Mouse (Mus musculus) telencephalon, adult 2 months (tissue): ENCODE measurements around the gene Gm49373.
A peak's percentile ranks its signal among the peaks of the same experiment; 100 is the strongest.
"Not testable (repeated sequence)": the region's sequence is repeated elsewhere in the genome, so short reads cannot be mapped to it uniquely, and the experiment has no call there.

Experiments used
- DNase-seq: peaks from one replicate; pipeline ENCODE4 v3.0.0-alpha.2; 2011; ENCODE audit warnings: low read depth, low spot score

Gene Gm49373

DNA sequence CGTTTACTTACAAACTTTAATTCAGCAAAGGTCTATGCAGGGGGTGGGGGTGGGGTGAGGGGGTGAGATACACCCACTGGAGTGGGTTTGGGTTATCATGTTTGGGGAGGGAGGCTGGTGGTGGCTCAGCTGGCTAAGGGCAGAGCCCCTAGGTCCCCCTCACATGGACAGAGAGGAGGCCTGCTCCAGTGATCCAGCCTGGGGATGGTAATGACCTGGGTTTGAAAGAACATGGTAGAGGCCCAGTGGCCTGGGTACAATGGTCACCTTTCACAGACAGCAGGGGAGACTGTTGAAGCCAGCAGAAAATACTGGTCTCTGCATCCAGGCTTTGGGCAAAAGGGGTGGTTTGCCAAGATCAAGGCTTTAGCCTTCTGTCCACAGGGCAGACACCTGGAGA, 1.3 kb upstream of the Gm49373 start:
- no peak for DNase-seq

- no peak for DNase-seq
These were observed 255 bp downstream of the Gm49373 start for GRCm38 (mm10) chr9:21072641-21073040.

DNA sequence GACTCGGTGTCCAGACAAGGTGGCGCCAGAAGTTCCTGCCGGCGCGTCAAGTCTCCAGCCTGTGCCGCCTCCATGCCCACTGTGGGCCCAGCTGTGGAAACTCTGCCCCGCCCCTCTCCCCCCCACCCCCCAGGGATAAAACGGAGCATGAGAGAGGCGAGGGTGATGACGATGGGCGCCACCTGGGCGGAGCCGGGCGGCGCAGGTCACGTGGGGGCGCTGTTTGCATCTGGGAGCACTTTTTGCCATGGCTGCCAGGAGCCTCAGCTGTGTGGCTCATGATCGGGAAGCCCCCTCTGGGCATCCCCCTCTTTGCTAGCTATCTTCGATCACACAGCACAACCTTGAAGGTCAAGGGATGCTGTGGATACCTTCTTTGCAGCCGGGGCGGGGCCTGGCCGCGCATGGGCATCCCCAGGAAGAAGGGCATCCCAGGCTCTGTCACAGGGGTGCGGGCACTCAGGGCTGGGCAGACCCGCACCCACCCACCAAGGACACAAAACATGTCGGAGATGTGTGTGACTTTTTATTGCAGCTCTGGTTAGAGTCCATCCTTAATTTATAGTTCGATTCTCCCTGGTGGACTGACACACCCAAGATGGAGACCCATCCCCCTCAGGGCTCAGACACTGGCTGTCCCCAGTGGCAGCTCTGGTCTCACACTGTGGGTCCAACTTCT, 5.8 kb downstream of the Gm49373 start, which contains the start of gene Zglp1:
Zglp1 (minus strand) TSS at position 88 of the 679 bp plus-strand sequence.
- DNase-seq, result no peak

- peak; percentile 92 for DNase-seq
These were observed 10.0 kb downstream of the Gm49373 start for GRCm38 (mm10) chr9:21062928-21063327.

GRCm38 (mm10) chr9:21051578-21051977, 21.3 kb downstream of the Gm49373 start:
- no peak for DNase-seq

- DNase-seq, result no peak
These were observed 27.7 kb downstream of the Gm49373 start for GRCm38 (mm10) chr9:21045235-21045634.

DNA sequence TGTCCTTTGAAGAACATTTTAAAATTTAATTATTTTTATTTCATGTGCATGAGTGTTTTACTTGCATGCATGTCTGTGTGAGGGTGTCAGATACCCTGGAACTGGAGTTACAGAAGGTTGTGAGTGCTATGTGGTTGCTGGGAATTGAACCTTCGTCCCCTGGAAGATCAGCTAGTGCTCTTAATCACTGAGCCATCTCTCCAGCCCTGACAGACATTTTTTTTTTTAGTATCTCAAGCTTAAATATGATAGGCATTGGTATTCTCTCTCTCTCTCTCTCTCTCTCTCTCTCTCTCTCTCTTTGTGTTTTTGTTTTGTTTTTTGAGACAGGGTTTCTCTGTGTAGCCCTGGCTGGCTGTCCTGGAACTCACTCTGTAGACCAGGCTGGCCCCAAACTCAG, 28.1 kb downstream of the Gm49373 start:
- not testable (repeated sequence) for DNase-seq

DNA sequence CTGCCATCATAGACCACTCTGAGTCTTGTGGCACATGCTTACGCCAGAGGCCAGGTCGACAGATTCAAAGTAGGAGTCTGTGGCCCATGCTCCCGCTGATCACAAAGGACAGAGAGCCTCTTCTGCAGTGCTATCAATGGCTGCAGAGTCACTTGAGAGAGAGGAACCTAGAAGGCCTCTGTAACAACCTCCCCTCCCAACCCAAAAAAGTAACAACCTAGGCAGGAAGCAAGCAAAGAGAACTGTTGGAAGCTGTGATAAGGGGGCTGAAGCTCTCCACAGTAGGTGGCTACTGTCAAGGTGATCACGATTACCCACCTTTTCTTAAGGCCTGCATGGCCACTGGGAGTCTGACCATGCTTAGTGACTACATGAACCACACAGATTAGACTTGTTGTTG, 29.3 kb downstream of the Gm49373 start:
- DNase-seq, result no peak

GRCm38 (mm10) chr9:21041308-21041707, 31.6 kb downstream of the Gm49373 start:
- DNase-seq, result peak; percentile 95

GRCm38 (mm10) chr9:21039779-21040178, 33.1 kb downstream of the Gm49373 start:
- no peak for DNase-seq

GRCm38 (mm10) chr9:21037481-21037891, 35.4 kb downstream of the Gm49373 start:
- DNase-seq, result no peak

- DNase-seq, result no peak
These were observed 36.2 kb downstream of the Gm49373 start for GRCm38 (mm10) chr9:21036666-21037065.

GRCm38 (mm10) chr9:21036161-21036560, 36.7 kb downstream of the Gm49373 start:
- no peak for DNase-seq

- DNase-seq, result no peak
These were observed 37.3 kb downstream of the Gm49373 start for GRCm38 (mm10) chr9:21035586-21035985.

- DNase-seq, result no peak
These were observed 38.3 kb downstream of the Gm49373 start for GRCm38 (mm10) chr9:21034481-21035085.

- no peak for DNase-seq
These were observed 39.8 kb downstream of the Gm49373 start for GRCm38 (mm10) chr9:21033136-21033535.

DNA sequence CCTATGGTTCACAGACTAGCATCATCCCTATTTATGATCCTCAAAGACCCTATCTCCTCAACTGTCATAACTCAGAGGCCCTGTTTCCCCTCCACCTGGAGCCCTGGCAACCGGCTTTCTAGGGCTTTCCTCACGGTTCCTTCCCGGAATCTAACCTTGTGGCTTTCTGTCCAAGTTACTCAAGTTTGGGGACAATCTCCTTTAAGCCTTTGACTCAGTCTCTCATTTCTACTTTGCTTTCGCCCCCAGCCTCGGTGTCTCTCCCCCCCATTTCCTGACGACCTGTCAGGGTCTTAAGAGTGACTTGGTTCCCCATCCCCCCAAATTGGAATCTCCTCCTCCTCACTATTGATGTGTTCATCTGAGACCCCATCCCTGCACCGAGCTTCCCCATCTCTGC, 40.4 kb downstream of the Gm49373 start:
- DNase-seq, result no peak

- DNase-seq, result peak; percentile 90
These were observed 41.0 kb downstream of the Gm49373 start, which contains the start of gene Icam5 for GRCm38 (mm10) chr9:21031896-21032351. TSS of gene Icam5 (plus strand) at chr9:21032073.

GRCm38 (mm10) chr9:21031251-21031895, 41.5 kb downstream of the Gm49373 start:
- peak; percentile 93 for DNase-seq

DNA sequence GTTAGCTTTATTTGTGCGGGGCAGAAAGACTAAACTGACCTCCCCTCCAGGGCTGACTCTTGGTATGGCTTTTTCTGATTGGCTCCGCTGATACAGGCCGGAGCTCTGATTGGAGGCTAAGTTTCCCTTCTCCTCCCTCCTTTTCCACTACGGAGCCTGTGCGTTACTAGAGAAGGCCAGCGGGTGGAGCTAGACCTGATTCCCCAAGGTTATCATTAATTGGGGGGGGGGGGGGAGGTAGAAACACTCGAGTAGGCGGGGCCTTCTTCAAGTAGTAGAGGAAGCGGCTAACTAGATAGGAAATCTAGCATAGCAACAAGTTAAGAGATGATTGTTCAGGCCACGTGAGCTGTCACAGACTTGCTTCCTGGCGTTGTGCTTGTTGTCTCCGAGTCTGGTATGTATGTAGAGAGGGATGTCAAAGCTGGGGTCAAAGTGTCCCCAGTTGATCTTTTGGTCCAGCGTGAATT, 42.1 kb downstream of the Gm49373 start:
- peak; percentile 92 for DNase-seq

GRCm38 (mm10) chr9:21030055-21030600, 42.8 kb downstream of the Gm49373 start:
- DNase-seq, result no peak
